Mouse (Mus musculus) neural tube, embryonic 15.5 days (tissue): Measurements from ENCODE around the gene Ifi207. TPM values are rescaled to one million over a fixed set of nuclear protein-coding genes. Genes with fewer than 3 reads are reported as not detected.

Experiments
- polyA plus RNA-seq: library from polyadenylated mRNA; unstranded; fragments of >200 nt; fragmentation: Nextera tagmentation; extraction: Ambion mirVana; gene quantifications from 2 replicates; pipeline ENCODE4 v1.2.1, GENCODE M21; 2015

Ifi207 gene
- polyA plus RNA-seq, 1 experiment from 2014 or later = 0.27 TPM

Other genes with a start within 250 kb of the Ifi207 start
- gene Ifi214, start 205.8 kb downstream of the Ifi207 start, polyA plus RNA-seq = not detected in 2 replicates
- 0.08 and 0.09 TPM in 2 replicates for gene Ifi213, start 142.5 kb downstream of the Ifi207 start, polyA plus RNA-seq
- 0.10 and 0.80 TPM in 2 replicates for gene Ifi209, start 110.8 kb downstream of the Ifi207 start, polyA plus RNA-seq
- gene Ifi208, start 68.1 kb downstream of the Ifi207 start, polyA plus RNA-seq = 0.06 and 0.11 TPM in 2 replicates
- 1.3 and 7.2 TPM in 2 replicates for gene Ifi204, start 25.2 kb upstream of the Ifi207 start, polyA plus RNA-seq
- gene Ifi211, start 171.3 kb upstream of the Ifi207 start, polyA plus RNA-seq = 0.51 and 4.7 TPM in 2 replicates
- gene Mndal, start 200.7 kb upstream of the Ifi207 start, polyA plus RNA-seq = 1.1 and 11.7 TPM in 2 replicates
- gene Ifi203, start 200.9 kb upstream of the Ifi207 start, polyA plus RNA-seq = 0.69 and 2.9 TPM in 2 replicates
- gene Ifi202b, start 241.0 kb upstream of the Ifi207 start, polyA plus RNA-seq = 0.41 TPM in 1 of 2 replicates, not detected in the other